Mouse (Mus musculus) ES-Bruce4 (cell line): ENCODE data around the gene Uggt2.

Experiments
- CTCF ChIP-seq: IDR thresholded peaks from one replicate; pipeline ENCODE4 v1.8.1; 2011; ENCODE audit warnings: low read depth, low read length
- EP300 ChIP-seq: IDR thresholded peaks from 2 replicates; pipeline ENCODE4 v1.6.1; 2011; ENCODE audit warnings: low read depth, low read length; ENCODE audit not compliant: insufficient read depth
- POLR2A ChIP-seq: IDR thresholded peaks from one replicate; pipeline ENCODE4 v1.8.1; 2011; ENCODE audit warnings: low read length; ENCODE audit not compliant: insufficient read depth

GRCm38 (mm10) chr14:118944702-118945101 lies 154.5 kb downstream of the Uggt2 start:
- no peak for TF ChIP-seq CTCF
- no peak for TF ChIP-seq EP300
- no peak for TF ChIP-seq POLR2A
